Mouse (Mus musculus) forebrain, embryonic 15.5 days (tissue): ENCODE results near the gene Polg2. TPM values are rescaled to one million over a fixed set of nuclear protein-coding genes. Genes with fewer than 3 reads are reported as not detected.

Experiments used
- microRNA-seq: library from miRNA; unstranded; fragments of <30 nt; microRNA quantifications from one replicate; pipeline ENCODE4, GENCODE M21; 2016
- polyA plus RNA-seq: library from polyadenylated mRNA; unstranded; fragments of >200 nt; fragmentation: Nextera tagmentation; extraction: Ambion mirVana; gene quantifications from 2 replicates; pipeline ENCODE4 v1.2.1, GENCODE M21; 2015

Gene Polg2
- polyA plus RNA-seq, 1 experiment from 2014 or later, result 11.0 TPM

Small RNAs within 50 kb of the gene (microRNA-seq; reads per million reads assigned to microRNA genes)
- not detected for gene Gm25994
- gene Mir3064, result 13.0 reads per million, percentile 28 among the genes with 10 or more reads in this experiment

Other genes starting within 250 kb of the Polg2 start
- 14.0 and 15.2 TPM in 2 replicates for gene Tex2, start 166.1 kb downstream of the Polg2 start, polyA plus RNA-seq
- gene Pecam1, start 28.9 kb downstream of the Polg2 start, polyA plus RNA-seq, result 12.1 and 14.3 TPM in 2 replicates
- gene Milr1, start 28.3 kb downstream of the Polg2 start, polyA plus RNA-seq, result 0.52 and 1.2 TPM in 2 replicates
- gene Ddx5, start 9.6 kb upstream of the Polg2 start, polyA plus RNA-seq, result 512 and 520 TPM in 2 replicates
- gene Cep95, start 9.7 kb upstream of the Polg2 start, polyA plus RNA-seq, result 20.5 and 21.2 TPM in 2 replicates
- 15.4 and 16.0 TPM in 2 replicates for gene Smurf2, start 141.2 kb upstream of the Polg2 start, polyA plus RNA-seq
- 262 and 282 TPM in 2 replicates for gene Kpna2, start 220.0 kb upstream of the Polg2 start, polyA plus RNA-seq
- 4.0 and 5.7 TPM in 2 replicates for gene 1810010H24Rik, start 246.1 kb upstream of the Polg2 start, polyA plus RNA-seq